Mouse (Mus musculus): ENCODE data around the gene Gm42420.

The Gm42420 gene

DNA sequence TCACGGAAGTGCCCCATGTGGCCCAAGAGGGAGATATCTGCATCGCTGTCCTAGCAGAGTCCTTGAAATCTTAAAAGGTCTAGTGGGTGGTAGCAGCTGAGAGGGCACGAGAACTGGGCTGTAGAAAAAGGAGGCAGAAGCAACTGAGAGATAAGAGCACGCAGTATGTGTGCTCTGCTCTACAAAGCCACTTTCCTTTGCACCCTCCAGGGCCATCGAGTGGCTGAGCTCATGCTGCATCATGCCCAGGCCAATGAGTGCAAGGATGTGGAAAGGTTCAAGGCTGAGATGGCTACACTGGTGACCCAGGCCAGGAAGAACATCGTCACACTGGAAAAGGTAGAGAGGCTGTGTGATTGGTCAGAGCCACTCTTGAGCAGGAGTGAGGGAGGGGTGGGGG is at the start of gene Gm42420:
Gene Gm42420 (plus strand): TSS at position 237 of the 400 bp plus-strand sequence.
- DNase-seq = no peak

DNA sequence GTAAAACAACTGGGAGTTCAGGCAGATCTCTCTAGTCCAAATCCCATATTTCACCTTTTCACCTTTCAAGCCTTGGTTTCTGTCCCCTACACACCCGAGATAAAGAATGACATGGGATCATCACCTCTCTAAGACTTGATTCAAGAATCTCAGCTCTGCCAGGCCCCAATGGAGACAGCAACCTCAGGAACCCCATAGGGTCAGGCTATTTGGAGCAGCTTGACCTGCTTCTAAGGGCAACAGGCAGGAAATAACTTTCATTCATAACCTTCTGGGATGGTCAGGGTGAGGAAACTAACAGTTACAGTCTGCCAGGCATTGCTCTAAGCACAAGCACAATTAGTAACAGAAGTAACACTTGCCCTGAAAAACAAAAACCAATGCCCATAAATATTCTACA is 48.9 kb upstream of the Gm42420 start:
- DNase-seq = no peak

DNA sequence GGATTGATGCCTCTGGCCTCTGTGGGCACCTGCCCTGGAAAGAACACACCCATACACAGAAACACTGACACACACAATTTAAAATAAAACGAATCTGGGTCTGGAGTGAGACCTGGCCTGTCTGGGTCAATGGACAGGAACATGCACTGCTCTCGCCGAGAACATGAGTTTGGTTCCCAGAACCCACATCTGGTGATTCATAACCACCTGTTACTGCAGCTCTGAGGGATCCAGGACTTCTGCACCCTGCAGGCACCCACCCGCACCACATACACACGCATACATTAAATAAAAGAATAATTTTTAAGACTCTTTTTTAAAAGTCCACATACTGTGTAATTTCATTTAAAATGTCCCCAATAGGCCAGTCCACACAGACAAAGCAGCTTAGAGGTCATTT is 48.3 kb upstream of the Gm42420 start:
- no peak for DNase-seq

GRCm38 (mm10) chr6:39538227-39538626 is 47.3 kb upstream of the Gm42420 start:
- DNase-seq = no peak

DNA sequence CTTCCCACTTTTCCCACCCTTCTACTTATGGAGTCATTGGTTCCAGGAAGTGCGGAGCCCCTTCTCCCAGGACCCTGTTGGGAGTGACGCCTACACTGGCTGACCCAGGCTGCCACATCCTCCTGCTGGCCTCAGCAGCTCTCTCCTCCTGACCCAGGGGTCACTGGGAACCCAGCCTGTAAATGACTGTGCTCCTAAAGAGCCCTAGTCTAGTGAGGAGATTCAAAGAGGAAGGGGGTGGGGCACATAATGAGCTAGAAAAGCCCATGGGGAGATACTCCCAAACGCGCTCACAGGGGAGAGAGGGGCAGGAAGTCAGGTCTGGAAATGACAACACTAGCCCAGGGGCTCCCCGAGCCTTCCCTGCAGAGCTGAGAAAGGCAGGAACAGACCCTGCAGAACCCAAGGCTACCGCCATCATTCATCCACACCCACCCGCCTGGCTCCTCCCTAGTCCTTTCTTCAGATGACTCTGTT is 45.8 kb upstream of the Gm42420 start:
- DNase-seq = no peak

DNA sequence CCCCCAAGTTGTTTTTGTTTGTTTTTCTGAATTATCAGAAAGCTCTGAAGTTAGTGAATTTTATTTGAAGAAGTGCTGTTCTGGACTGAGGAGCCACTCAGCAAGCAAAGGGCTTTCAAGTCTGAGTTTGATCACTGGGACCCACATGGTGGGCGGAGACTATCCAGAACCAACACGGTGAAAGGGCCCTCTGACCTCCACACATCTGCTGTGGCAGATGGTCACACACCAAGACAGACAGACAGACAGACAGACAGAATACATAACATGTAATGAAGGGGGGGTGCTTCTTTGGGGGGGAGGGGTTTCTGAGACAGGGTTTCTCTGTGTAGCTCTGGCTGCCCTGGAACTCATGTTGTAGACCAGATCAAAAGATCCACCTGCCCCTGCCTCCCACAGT is 45.0 kb upstream of the Gm42420 start:
- no peak for DNase-seq

DNA sequence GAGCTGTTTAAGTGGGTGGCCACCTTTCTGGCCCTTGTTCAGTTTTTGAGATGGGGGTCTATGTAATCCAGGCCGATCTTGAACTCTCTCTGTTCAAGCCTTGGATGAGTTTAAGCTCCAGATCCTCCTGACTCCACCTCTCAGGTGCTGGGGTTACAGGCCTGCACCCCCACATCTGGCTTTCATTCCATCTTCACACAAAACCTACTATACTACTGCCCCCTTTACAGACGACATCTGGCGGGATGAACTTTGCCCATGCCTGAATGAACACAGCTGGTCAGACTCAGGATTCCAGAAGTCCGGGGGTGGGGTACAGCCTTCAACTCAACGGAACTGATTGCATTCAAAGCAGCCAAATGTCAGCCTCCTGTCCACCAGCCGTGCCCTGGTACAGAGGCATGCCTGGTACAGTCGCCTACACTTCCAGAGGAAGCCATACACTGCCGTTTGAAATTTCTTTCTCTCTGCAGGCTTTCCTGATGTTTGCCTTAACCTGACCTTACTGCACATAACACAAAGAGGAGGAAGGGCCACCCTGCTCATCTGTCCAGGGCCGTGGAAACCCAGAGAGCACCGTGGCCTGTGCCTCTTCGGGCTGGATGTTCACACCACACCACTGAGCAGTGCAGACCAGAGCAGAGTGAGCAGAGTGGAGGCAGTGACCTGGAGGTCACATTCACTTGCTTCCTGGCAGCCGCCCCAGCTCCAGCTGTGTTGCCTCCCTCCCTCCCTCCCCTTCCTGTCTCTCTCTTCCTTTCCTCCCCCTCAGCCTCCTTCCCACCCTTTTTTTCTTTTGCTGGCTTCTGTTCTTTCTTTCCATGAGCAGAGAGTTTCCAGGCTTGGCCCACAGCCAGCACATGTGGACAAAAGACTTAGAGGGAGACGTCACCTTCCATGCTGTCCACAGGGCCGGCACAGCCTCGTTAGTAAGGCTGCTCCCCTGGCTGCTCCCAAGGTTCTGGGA is 42.6 kb upstream of the Gm42420 start:
- DNase-seq = no peak

- no peak for DNase-seq
These were observed 41.7 kb upstream of the Gm42420 start for GRCm38 (mm10) chr6:39543769-39544420.

GRCm38 (mm10) chr6:39545474-39545873 is 40.1 kb upstream of the Gm42420 start:
- no peak for DNase-seq

DNA sequence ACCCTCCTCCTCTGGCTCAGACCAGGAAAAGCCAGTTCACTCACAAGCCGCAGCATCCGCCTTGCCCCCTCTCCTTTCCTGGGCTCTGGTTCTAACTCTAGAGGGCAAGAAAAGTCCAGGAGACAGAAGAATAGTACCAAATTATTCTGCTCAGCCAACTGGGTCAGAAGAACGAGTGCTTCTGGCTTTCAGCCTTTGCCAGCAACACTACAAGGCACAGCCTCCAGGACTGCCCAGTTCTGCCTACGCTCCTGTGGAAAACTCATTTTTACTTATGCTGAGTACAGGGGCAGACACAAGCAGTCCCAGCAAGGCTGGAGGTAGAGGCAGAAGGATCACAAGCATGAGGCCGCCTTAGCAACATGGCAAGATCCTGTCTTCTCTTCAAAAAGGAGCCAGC is 37.5 kb upstream of the Gm42420 start:
- no peak for DNase-seq

- no peak for DNase-seq
These were observed 33.4 kb upstream of the Gm42420 start for GRCm38 (mm10) chr6:39551981-39552636.

DNA sequence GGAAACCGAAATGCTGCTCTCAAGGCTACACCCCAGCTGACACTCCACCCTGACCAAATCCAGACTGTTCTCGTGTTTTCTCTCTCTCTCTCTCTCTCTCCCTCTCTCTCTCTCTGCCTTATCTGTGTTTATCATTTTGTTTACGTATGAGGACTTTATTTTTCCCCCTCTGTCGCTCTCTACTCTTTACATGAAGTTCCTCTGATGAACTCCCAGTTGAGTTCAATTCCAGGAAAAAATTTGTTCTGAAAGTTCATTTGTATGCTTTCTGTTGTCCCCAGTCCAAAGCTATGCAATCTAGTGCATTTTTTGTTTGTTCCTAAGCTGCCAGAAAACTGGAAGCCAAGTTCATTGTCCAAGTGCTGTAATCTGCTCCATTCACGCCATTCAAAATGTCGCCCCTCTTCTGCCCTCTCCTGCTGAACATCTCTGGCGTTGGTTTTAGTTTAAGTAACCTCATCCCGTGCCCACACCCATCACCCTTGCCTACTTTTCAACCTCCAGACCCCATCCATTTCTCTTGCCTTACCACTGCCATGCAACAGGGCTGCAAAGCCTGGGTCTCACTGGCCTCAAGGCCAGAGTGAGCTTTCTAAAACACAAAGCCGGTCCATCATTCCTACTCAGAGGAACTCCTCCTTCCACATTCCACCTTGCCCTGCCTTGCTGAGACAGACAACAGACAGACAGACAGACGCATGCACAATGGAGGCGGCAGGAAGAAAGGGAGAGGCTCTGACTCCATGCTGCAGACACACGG is 30.5 kb upstream of the Gm42420 start:
- DNase-seq = no peak

DNA sequence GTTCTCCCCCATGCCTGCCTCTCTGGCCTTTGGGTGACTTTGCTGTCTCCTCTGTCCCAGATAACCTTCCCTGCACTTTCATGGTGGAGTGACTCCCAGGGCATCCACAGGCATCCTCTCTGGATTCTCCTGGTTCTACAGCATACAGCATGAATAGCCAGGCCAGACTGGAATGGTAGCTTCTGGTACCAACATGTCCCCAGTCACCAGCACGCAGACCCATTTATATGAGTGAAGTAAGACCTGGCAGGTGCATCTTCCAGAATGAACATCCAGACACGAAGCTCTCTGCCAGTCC is 30.0 kb upstream of the Gm42420 start:
- no peak for DNase-seq

- DNase-seq = no peak
These were observed 28.5 kb upstream of the Gm42420 start for GRCm38 (mm10) chr6:39556900-39557659.

DNA sequence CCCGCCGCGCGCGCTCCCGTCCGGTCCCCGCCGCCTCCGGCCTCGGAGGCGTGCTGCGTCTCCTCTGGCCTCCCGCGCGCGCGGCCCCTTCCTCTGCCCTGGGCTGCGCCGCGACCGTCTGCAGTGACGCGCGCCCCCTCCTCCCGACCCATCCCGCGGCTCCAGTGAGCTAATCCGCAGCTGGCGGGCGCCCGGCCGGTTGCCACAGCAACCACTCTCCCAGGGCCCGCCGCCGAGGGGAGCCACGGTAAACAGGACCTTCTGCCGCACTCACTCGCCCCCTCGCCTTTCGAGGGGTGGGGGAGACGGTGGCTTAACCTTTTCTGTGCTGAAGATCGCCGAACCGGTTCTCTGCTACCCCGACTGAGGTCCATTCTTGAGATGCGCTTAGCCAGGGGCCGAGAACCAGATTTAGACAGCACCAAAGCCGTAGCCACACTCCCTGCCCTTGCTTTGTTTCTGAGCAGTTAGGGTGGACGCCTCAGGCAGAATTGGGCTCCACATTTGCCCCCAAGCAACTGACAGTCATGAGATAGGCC is 27.8 kb upstream of the Gm42420 start, which contains the start of gene Dennd2a:
Gene Dennd2a (minus strand): TSS at position 145 of the 539 bp plus-strand sequence.
- DNase-seq = peak; percentile 59

GRCm38 (mm10) chr6:39559276-39559939 is 26.1 kb upstream of the Gm42420 start:
- no peak for DNase-seq

GRCm38 (mm10) chr6:39562166-39563015 is 23.2 kb upstream of the Gm42420 start:
- DNase-seq = peak; percentile 77

DNA sequence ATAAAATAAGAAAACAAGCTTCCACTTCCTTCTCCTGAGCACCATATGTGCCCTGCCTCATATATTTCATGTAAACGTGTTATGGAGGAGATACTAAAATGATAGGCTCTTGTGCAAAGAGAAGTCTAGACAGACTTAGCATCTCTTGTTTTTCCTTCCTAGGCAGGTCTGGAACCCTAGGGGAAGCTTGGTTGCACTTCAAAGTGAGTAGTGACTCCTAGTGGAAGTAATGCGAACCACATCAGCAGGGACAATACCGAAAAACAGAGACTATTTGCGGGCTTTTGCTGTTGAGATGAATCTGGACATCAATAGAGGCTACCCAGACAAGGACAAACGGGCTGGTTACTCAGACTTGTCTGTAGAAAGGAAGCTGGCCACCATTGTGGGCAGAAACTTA is 18.0 kb upstream of the Gm42420 start:
- DNase-seq = no peak

DNA sequence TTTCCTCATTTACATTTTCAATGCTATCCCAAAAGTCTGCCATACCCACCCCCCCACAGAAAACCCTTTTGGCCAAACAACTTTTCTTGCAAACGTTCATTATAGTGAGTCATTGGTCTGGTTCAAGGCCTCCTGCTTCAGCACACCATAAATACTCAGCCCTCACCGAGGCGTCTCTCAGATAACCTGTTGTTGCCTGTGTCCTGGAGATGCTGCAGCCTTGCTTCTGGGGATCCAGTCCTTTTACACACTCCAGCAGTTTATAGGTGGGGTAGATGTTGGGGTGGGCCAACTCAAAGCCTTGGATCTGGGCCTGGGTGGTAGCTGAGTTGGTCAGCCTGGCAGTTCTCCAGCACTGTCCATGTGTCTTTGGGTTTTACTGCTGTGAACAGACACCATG is 15.1 kb upstream of the Gm42420 start:
- no peak for DNase-seq

All from cerebellum, adult 11-12 months (tissue).